Mouse (Mus musculus): ENCODE measurements around the gene Acsbg1. TPM values are rescaled to one million over a fixed set of nuclear protein-coding genes. Genes with fewer than 3 reads are reported as not detected.

Acsbg1 gene
- total and polyA plus RNA-seq, 2 experiments from 2014 or later = 0.07 to 0.69 TPM

GRCm38 (mm10) chr9:54558731-54559130 is 102.9 kb downstream of the Acsbg1 start:
- 86% methylated on average over 8 of the region's 8 CpGs for WGBS
- TF ChIP-seq EP300 (IDR thresholded peaks at IDR 0.05; ENCODE audit: low read depth) = no peak
- TF ChIP-seq CTCF (IDR thresholded peaks at IDR 0.05; ENCODE audit: low read depth) = no peak
- H3K27ac ChIP-seq (ENCODE audit: low read depth) = no peak overlapping the region
- no peak for ATAC-seq (ENCODE audit: insufficient read depth, low read depth)
- H3K9me3 ChIP-seq (replicated peaks; ENCODE audit: control insufficient read depth, low read length) = no peaks in the 10 kb centered on the region
- H3K4me1 ChIP-seq (ENCODE audit: control insufficient read depth, insufficient read depth) = no peaks in the 10 kb centered on the region
- no peak overlapping the region for H3K9ac ChIP-seq (replicated peaks; ENCODE audit: low read depth, low read length)
- H3K4me3 ChIP-seq (ENCODE audit: low read depth, low read length) = no peak overlapping the region
- H3K4me2 ChIP-seq (ENCODE audit: low read depth, low read length) = no peak overlapping the region
- H3K36me3 ChIP-seq (replicated peaks; ENCODE audit: control insufficient read depth, insufficient read depth, low read length) = no peaks in the 10 kb centered on the region
- no peak for DNase-seq (ENCODE audit: low spot score)
- no peaks in the 10 kb centered on the region for H3K27me3 ChIP-seq (ENCODE audit: control insufficient read depth, insufficient read depth, low read length)

GRCm38 (mm10) chr9:54555044-54555443 is 106.6 kb downstream of the Acsbg1 start:
- H3K4me3 ChIP-seq (ENCODE audit: low read depth, low read length) = no peak overlapping the region
- H3K4me2 ChIP-seq (ENCODE audit: low read depth, low read length) = no peak overlapping the region
- TF ChIP-seq CTCF (IDR thresholded peaks at IDR 0.05; ENCODE audit: low read depth) (no peak), EP300 (IDR thresholded peaks at IDR 0.05; ENCODE audit: low read depth) (no peak)
- no peaks in the 10 kb centered on the region for H3K9me3 ChIP-seq (replicated peaks; ENCODE audit: control insufficient read depth, low read length)
- no peaks in the 10 kb centered on the region for H3K27me3 ChIP-seq (ENCODE audit: control insufficient read depth, insufficient read depth, low read length)
- no peaks in the 10 kb centered on the region for H3K4me1 ChIP-seq (ENCODE audit: control insufficient read depth, insufficient read depth)
- no peak overlapping the region for H3K27ac ChIP-seq (ENCODE audit: low read depth)
- ATAC-seq (ENCODE audit: insufficient read depth, low read depth) (no peak), DNase-seq (ENCODE audit: low spot score) (no peak)
- WGBS = 83% methylated on average over 2 of the region's 2 CpGs
- H3K36me3 ChIP-seq (replicated peaks; ENCODE audit: control insufficient read depth, insufficient read depth, low read length) = no peaks in the 10 kb centered on the region
- H3K9ac ChIP-seq (replicated peaks; ENCODE audit: low read depth, low read length) = no peak overlapping the region

Small RNA genes lying within 50 kb of the gene (microRNA-seq; reads per million reads assigned to microRNA genes)
- not detected for gene Mir5710

Other genes starting within 250 kb of the Acsbg1 start
- 12.6 and 26.6 TPM in 2 replicates for gene Dmxl2, start 160.2 kb downstream of the Acsbg1 start, total RNA-seq (2014; rRNA removed; ENCODE audit: low replicate concordance)
- gene Dmxl2, start 160.2 kb downstream of the Acsbg1 start, polyA plus RNA-seq (2015; fragmentation: Nextera tagmentation; extraction: Ambion mirVana) = 4.4 and 4.8 TPM in 2 replicates
- gene Sh2d7, start 122.9 kb downstream of the Acsbg1 start, total RNA-seq (2014; rRNA removed; ENCODE audit: low replicate concordance) = not detected in 2 replicates
- gene Sh2d7, start 122.9 kb downstream of the Acsbg1 start, polyA plus RNA-seq (2015; fragmentation: Nextera tagmentation; extraction: Ambion mirVana) = not detected in 2 replicates
- 4.5 TPM in 1 of 2 replicates, not detected in the other for gene Cib2, start 101.7 kb downstream of the Acsbg1 start, total RNA-seq (2014; rRNA removed; ENCODE audit: low replicate concordance)
- 2.0 and 2.4 TPM in 2 replicates for gene Cib2, start 101.7 kb downstream of the Acsbg1 start, polyA plus RNA-seq (2015; fragmentation: Nextera tagmentation; extraction: Ambion mirVana)
- 402 and 407 TPM in 2 replicates for gene Idh3a, start 75.5 kb downstream of the Acsbg1 start, total RNA-seq (2014; rRNA removed; ENCODE audit: low replicate concordance)
- gene Idh3a, start 75.5 kb downstream of the Acsbg1 start, polyA plus RNA-seq (2015; fragmentation: Nextera tagmentation; extraction: Ambion mirVana) = 840 TPM in 2 replicates
- 23.3 and 28.2 TPM in 2 replicates for gene Dnaja4, start 37.0 kb upstream of the Acsbg1 start, total RNA-seq (2014; rRNA removed; ENCODE audit: low replicate concordance)
- 36.1 and 39.2 TPM in 2 replicates for gene Dnaja4, start 37.0 kb upstream of the Acsbg1 start, polyA plus RNA-seq (2015; fragmentation: Nextera tagmentation; extraction: Ambion mirVana)
- gene Wdr61, start 72.6 kb upstream of the Acsbg1 start, total RNA-seq (2014; rRNA removed; ENCODE audit: low replicate concordance) = 35.1 and 65.5 TPM in 2 replicates
- 91.8 and 92.2 TPM in 2 replicates for gene Wdr61, start 72.6 kb upstream of the Acsbg1 start, polyA plus RNA-seq (2015; fragmentation: Nextera tagmentation; extraction: Ambion mirVana)
- not detected in 2 replicates for gene Crabp1, start 102.9 kb upstream of the Acsbg1 start, total RNA-seq (2014; rRNA removed; ENCODE audit: low replicate concordance)
- gene Crabp1, start 102.9 kb upstream of the Acsbg1 start, polyA plus RNA-seq (2015; fragmentation: Nextera tagmentation; extraction: Ambion mirVana) = 0.34 and 0.60 TPM in 2 replicates
- gene Ireb2, start 201.9 kb upstream of the Acsbg1 start, total RNA-seq (2014; rRNA removed; ENCODE audit: low replicate concordance) = 17.7 and 21.1 TPM in 2 replicates
- gene Ireb2, start 201.9 kb upstream of the Acsbg1 start, polyA plus RNA-seq (2015; fragmentation: Nextera tagmentation; extraction: Ambion mirVana) = 12.1 and 14.4 TPM in 2 replicates

Measured in heart, postnatal 0 days (tissue).